ENCODE assay signal across 29 mouse cellular contexts in genomic region chr3:129611626-129612025, GRCm38 (mm10).
DNase-seq lines count a peak whose midpoint lies in the region; ATAC-seq and TF ChIP-seq lines count a peak whose summit lies in the region.
"Had no signal": no experiment of that assay in that cellular context is flagged by ENCODE, and none has a peak within 500 bp of the region (broad histone marks: within the 10 kb centered on the region; RNA-seq: fewer than 3 reads in every experiment).

No protein-coding gene starts in this region.

- H3K27ac ChIP-seq in lung, postnatal 0 days (ENCODE audit: low read length), result no peak overlapping the region
- H3K27ac ChIP-seq in bone marrow macrophage, adult 2 months (ENCODE audit: insufficient read depth, low read depth, low read length), result peak overlapping the region; percentile 70
- H3K27ac ChIP-seq: forebrain, embryonic 10.5 days; hindbrain, embryonic 14.5 days; kidney, embryonic 15.5 days; liver, embryonic 15.5 days; midbrain, embryonic 13.5 days; neural tube, embryonic 13.5 days; stomach, embryonic 15.5 days had no signal

- peak; percentile 64 for DNase-seq in lung, postnatal 0 days (ENCODE audit: low spot score)
- no peak for DNase-seq in lung, postnatal 14 days
- no peak for DNase-seq in gastrocnemius, postnatal 4 days (ENCODE audit: low spot score in 2 of 2)
- DNase-seq in right cerebral cortex, postnatal 10 days (ENCODE audit: low spot score in 2 of 2), result no peak
- DNase-seq in heart, postnatal 14 days, result no peak
- DNase-seq: adrenal gland, adult 8-10 months; B cell, adult 2 months; cerebellum, adult 8-10 months; forebrain, postnatal 0 days; gastrocnemius, postnatal 10 days; heart, adult 11 months; heart, postnatal 4 days; kidney, adult 11 months; kidney, postnatal 25 days; liver; right cerebral cortex, postnatal 14 days; thymus, postnatal 14 days had no signal

- ATAC-seq in lung, postnatal 0 days, result peak; percentile 43
- peak; percentile 75 to 76 for ATAC-seq in hematopoietic stem cell, adult 5-6 weeks (replicated peaks in 1 of 2; ENCODE audit: insufficient read depth in 1 of 2, low FRiP score in 2 of 2, low TSS enrichment in 1 of 2, low read depth in 1 of 2, poor library complexity in 2 of 2, severe bottlenecking in 2 of 2)
- ATAC-seq: activated CD4-positive, CD25-positive, alpha-beta regulatory T cell, adult 4 months; forebrain, postnatal 0 days; midbrain, embryonic 13.5 days had no signal

- H3K4me2 ChIP-seq in lung, postnatal 0 days (replicated peaks; ENCODE audit: low read depth, low read length), result no peak overlapping the region
- H3K4me2 ChIP-seq: heart, embryonic 11.5 days; hindbrain, embryonic 14.5 days; kidney, embryonic 15.5 days; liver, embryonic 15.5 days; midbrain, embryonic 13.5 days; neural tube, embryonic 13.5 days; stomach, embryonic 15.5 days had no signal

- H3K4me1 ChIP-seq in lung, postnatal 0 days (ENCODE audit: insufficient read depth, low read depth, low read length), result no peaks in the 10 kb centered on the region
- H3K4me1 ChIP-seq in bone marrow macrophage, adult 2 months (ENCODE audit: control insufficient read depth, insufficient read depth, low read length), result peaks cover 24% of the 10 kb centered on the region
- H3K4me1 ChIP-seq: midbrain, embryonic 13.5 days; stomach, embryonic 15.5 days had no signal

- H3K27me3 ChIP-seq in lung, postnatal 0 days (replicated peaks; ENCODE audit: insufficient read depth, low read length), result peaks cover 6% of the 10 kb centered on the region; the same call in 1 of the 2 replicates
- H3K27me3 ChIP-seq: kidney, embryonic 15.5 days; liver, embryonic 15.5 days; megakaryocyte, embryonic 14.5 days; midbrain, embryonic 13.5 days; neural tube, embryonic 13.5 days; stomach, embryonic 15.5 days had no signal

- no peak overlapping the region for H3K9ac ChIP-seq in lung, postnatal 0 days (replicated peaks; ENCODE audit: low read depth)
- H3K9ac ChIP-seq: forebrain, postnatal 0 days; hindbrain, embryonic 14.5 days; kidney, embryonic 15.5 days; liver, embryonic 15.5 days; midbrain, embryonic 13.5 days; neural tube, embryonic 13.5 days; stomach, embryonic 15.5 days had no signal

- H3K9me3 ChIP-seq in lung, postnatal 0 days (ENCODE audit: low read length), result no peaks in the 10 kb centered on the region
- H3K9me3 ChIP-seq: forebrain, embryonic 10.5 days; kidney, embryonic 15.5 days; liver, embryonic 15.5 days; megakaryocyte, embryonic 14.5 days; midbrain, embryonic 13.5 days; neural tube, embryonic 13.5 days; stomach, embryonic 15.5 days had no signal

- intact Hi-C loops in heart, postnatal 14 days (cut with DNase I), result no loop called here

- no peak for TF ChIP-seq EP300 in lung, postnatal 0 days (IDR thresholded peaks at IDR 0.05)

- no peak overlapping the region for H3K4me3 ChIP-seq in lung, postnatal 0 days (ENCODE audit: low read depth, low read length)
- no peak overlapping the region for H3K4me3 ChIP-seq in bone marrow macrophage, adult 2 months (ENCODE audit: insufficient read depth, low read length)
- H3K4me3 ChIP-seq: forebrain, embryonic 10.5 days; kidney, embryonic 15.5 days; liver, embryonic 15.5 days; midbrain, embryonic 13.5 days; neural tube, embryonic 13.5 days; stomach, embryonic 15.5 days had no signal

- H3K36me3 ChIP-seq in lung, postnatal 0 days (ENCODE audit: insufficient read depth, low read length), result no peaks in the 10 kb centered on the region
- H3K36me3 ChIP-seq: liver, embryonic 15.5 days; stomach, embryonic 15.5 days had no signal

- 75% methylated on average over 8 of the region's 8 CpGs for WGBS in lung, postnatal 0 days

- TF ChIP-seq CTCF in lung, postnatal 0 days (IDR thresholded peaks at IDR 0.05), result no peak
- no peak for TF ChIP-seq CTCF in bone marrow macrophage, adult 2 months (IDR thresholded peaks at IDR 0.05; ENCODE audit: low read depth, low read length)

- no peak for TF ChIP-seq POLR2A in bone marrow macrophage, adult 2 months (IDR thresholded peaks at IDR 0.05; ENCODE audit: borderline replicate concordance, low read depth, low read length)
